Mouse (Mus musculus) frontal cortex, adult 2 months (tissue): ENCODE measurements around the gene Acox1. TPM values are rescaled to one million over a fixed set of nuclear protein-coding genes. Genes with fewer than 3 reads are reported as not detected.

Experiments
- DNase-seq, 2 experiments: peaks; one replicate each; pipeline ENCODE4 v3.0.0; 2022; ENCODE audit warnings: low spot score in 1 of 2; ENCODE audit errors: extremely low spot score in 1 of 2
- polyA plus RNA-seq: library from polyadenylated mRNA; depleted of rRNA; stranded (reverse); fragments of >200 nt; gene quantifications from 2 replicates; pipeline ENCODE4 v1.2.3, GENCODE M21; 2012; rRNA removed

The Acox1 gene
- 119 and 129 TPM in 2 replicates for polyA plus RNA-seq

DNA sequence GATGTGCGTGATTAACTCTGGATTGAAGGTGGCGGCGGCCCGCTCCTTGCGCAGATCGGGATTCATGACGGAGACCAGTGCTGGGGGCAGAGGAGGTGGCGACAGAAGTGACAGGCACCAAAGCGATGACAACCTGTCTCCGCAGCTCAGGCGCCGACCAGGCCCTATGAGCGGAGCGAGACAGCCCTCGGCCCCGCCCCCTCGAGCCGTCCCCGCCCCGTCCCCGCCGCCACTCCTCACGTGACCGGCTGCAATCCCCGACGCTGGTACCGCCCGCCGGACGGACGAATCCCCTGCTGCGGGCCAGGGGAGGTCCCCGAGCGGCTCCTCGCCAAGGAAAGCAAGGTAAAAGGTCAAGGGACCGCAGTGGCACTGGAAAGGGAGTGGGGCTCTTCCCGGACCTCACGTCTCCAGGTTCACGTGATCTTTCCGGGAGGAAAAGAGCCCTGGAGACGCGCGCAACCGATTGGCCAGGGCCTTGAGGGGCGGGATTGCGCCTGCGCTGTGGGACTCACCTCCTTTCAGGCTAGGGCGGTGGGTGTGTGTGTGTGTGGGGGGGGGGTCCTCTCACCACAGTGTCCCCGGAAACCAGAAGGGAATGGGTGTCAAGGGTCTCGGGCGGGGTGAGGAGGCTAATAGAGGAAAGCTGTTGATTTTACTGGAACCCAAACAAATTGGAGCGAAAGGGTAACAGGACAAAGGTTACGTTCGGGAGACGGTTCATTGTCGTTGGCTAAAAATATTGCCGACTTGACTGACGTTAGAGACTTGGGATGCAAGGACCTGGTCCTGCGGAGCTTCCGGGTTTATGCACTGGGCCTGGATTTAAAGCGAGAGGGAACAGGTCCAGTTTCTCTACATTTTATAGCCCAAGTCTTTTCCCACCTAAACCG is at the start of gene Acox1, which contains the start of gene Ten1:
Acox1 (minus strand) TSS at position 407 of the 893 bp plus-strand sequence.
Ten1 (plus strand) TSS at position 217 of the 893 bp plus-strand sequence.
- peak; percentile 89 to 95 for DNase-seq

DNA sequence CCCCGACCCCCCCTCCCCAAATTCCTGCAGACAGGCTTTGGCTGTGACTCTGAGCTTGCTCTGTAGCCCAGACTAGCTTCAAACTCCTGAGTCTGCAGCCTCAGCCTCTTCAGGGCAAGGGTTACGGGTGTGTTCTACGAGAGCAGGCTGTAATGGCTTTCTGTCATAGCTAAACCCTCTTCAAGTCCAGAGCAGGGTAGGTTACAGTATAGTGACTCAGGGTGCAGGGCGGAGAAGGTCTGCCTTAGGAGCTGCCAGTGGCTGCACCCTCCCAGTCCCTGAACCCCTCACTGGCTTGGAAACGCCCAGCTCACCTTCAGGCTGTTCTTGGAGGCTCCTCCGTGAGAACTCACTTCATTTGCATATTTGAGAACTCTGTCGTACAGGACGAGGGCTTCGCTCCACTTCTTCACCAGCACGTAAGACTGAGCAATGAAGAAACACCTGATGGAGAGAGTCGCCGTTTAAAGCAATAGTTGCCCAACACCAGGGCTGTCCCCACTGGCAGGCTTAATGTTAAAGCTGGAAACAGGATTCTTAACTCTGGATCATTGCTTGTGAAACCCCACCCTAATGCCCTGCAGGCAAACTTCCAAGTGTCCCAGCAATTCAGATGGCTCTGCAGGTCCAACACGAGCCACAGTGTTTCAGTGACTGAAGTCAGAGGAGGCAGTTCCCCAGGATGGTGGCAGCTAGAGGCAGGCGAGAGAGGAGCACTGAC is 48.8 kb upstream of the Acox1 start:
- DNase-seq: no peak

DNA sequence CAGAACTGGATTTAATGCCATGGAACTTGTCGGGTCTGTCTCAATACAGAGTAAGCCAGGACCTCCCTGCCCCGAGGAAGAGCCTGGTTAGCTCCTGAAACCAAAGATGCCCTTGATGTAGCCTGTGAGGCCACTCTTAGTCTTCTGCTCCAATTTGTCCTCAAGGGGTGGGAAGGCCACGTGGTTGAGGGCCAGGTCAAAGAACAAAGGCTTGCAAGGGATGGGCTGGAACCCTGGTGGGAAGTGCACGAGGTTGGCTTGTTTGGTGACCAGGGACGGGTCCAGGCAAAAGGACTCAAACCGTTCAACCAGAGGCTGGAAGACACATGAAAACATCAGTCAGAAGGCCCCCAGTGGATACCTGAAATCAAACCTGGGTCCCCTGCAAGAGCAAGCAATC is 46.8 kb upstream of the Acox1 start:
- DNase-seq: no peak

DNA sequence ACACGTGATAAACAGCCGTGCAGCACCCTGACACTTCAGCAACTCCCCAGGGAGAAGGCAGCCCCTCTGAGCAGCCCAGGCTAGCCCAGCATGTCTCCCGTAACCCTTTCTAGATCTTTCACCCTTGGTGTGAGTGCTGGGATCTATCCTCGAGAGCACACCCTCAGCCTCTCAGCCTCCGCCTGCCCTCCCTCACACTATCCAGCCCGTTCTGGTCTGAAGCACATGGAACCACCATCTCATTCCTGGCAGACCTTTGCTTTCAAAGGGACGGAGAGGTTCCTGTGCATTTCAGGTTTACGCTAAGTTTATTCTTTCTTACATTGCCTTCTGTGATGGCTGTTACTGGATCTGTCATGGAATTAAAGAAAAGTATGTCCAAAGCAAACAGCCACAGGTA is 45.7 kb upstream of the Acox1 start:
- DNase-seq: no peak

DNA sequence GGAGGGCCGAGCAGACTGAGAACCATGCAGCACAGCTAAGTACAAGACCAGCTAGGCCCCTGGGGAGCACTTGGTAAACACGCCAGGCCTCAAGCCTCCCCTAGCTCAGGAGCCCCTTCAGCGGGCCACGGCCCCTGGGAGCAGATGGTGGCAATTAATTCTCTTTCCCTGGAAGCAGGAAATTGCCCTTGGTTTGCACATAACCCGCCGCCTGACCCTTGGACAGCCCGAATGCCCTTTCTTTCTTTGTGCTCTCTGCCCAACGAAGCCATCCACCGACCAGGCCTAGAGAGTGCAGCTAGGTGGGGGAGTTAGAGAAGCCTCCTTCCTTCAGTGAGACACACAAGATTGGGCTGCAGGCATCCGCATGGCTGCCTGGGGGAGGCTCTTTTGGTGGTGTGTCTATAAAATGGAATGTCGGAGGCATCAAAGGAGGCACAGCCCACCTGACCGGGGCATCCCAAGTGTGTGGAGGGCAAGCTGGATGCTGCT is 42.9 kb upstream of the Acox1 start:
- no peak for DNase-seq

DNA sequence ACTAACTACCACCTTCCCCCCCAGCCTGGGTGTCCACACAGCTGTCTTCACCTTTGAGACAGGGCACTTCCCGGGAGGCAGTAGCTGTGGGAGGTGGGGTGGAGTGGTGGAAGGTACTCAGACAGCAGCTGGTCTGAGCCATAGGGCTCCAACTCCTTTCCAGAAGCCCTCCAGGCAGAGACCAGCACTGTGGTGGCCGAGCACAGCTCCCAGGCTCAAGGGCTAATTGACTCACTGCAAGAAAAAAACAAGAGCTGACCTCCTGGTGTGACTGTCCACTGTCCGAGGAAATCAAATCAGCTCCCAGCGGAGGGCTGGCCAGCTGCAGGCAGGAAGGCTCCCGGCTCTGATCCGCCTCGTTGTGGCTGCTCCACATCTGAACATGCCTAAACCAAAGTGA is 41.0 kb upstream of the Acox1 start:
- DNase-seq: no peak

DNA sequence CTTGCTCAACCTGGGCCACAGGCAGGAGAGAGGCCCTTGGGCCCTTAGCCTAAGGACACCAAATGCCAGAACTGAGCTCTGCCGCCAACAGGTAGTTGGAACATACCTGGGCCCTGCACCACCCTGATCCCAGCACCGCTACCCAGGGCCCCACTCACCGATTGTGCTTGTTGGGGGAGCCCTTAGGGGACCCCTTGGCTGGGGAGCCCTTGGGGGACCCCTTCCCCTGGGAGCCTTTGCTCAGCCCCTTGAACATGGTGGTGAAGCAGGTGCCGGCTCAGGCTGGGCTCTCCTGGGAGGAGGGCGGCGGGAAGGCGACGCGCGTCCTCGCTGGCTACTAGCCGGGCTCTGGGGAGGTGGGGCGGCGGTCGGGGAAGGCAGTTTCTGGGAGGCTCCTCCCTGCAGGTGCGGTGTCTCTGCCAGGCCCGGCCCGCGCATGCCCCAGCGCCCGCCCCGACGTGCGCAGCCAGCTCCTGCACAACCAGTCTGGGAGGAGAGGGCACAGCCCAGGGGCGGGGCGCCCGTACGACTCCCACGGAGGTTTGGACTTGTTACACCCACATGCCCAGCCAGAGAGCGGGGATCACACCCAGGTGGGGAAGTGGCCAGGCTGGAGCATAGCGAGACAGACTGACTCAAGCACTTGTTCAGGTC is 39.0 kb upstream of the Acox1 start, which contains the start of gene Evpl:
Evpl (minus strand) TSS at position 336 of the 654 bp plus-strand sequence.
- DNase-seq: no peak

DNA sequence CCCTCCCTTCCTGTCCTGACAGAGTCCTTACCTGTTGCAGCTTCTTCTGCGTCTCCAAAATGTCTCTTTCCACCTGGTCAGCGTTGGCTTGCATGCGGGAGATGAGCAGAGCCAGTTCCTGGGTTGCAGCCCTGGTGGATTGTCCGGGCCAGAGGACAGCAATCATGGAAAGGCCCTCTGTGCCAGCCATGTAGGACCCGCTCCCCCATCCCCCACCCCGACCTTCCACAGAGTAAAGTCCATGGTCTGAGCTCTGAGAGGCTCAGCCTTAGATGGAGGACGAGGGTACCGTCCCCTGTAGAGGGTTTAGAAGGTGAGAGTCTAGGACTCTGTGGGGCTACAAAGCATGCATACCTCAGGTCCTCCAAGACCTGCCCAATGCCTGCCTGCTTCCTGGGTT is 36.1 kb upstream of the Acox1 start:
- no peak for DNase-seq

DNA sequence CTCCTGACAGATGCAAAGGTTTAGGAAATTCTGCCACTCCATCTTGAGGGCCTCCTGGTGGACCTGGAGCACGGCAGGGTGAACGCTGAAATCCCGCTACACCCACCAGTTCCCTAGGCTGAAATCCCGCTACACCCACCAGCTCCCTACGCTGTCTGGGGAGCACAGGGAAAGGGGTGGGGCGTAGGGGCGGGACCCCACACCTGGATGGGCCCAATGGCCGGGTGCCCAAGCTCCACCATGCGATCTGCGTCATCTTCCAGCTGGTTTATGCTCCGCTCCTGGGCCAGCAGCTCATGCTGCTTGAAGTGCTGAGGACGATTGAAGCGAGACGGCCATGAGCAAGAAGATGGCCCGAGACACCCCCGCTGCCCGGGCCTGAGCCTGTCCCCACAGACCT is 33.6 kb upstream of the Acox1 start:
- DNase-seq: no peak

DNA sequence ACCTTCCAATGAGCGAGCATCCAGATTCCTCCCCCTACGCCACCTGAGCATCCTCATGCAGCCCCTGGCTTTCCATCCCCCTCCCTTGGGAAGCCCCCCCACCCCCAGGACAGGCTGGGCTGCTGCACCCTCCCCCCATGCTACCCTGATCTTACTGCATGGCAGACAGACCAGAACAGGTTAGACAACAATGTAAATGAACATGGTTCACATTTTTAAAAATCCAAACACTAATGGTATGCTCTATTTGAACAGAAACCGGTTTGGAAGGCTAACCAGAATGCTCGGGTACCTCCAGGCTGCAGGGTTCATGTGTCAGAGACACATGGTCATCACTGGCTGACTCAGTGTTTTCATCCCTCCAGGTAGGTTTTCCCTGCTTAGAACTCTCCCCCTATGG is 29.9 kb upstream of the Acox1 start:
- no peak for DNase-seq

DNA sequence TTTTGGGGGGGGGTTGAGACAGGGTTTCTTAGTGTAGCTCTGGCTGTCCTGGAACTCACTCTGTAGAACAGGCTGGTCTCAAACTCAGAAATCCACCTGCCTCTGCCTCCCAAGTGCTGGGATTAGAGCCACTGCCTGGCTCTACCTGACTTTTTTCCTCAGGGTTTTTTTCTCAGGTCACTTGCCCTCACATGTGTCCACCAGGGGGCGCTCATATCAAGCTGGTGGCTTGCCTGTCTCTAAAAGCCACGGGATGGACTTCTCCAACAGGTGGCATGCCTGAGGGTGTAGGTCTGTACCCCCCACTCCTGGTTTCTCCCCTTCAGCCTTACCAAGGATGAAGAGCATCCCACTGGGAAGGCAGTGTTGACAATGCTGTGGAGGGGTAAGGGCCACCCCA is 27.6 kb upstream of the Acox1 start:
- DNase-seq: peak; percentile 25 to 85

DNA sequence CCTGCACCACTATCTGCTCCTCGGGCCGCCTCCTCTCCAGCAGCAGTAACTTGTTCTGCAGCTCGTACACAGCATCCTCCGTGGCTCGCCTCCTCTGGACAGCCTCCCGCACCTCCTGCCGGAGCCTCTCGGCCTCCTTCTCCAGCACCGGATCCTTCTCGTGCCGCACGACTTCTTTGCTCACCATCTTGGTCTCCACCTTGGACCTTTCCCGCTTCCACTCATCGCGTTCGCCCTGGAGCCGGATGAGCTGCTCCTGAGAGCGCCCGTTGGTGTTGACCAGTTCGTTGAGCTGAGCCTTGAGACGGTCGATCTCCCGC is 23.9 kb upstream of the Acox1 start:
- DNase-seq: no peak

DNA sequence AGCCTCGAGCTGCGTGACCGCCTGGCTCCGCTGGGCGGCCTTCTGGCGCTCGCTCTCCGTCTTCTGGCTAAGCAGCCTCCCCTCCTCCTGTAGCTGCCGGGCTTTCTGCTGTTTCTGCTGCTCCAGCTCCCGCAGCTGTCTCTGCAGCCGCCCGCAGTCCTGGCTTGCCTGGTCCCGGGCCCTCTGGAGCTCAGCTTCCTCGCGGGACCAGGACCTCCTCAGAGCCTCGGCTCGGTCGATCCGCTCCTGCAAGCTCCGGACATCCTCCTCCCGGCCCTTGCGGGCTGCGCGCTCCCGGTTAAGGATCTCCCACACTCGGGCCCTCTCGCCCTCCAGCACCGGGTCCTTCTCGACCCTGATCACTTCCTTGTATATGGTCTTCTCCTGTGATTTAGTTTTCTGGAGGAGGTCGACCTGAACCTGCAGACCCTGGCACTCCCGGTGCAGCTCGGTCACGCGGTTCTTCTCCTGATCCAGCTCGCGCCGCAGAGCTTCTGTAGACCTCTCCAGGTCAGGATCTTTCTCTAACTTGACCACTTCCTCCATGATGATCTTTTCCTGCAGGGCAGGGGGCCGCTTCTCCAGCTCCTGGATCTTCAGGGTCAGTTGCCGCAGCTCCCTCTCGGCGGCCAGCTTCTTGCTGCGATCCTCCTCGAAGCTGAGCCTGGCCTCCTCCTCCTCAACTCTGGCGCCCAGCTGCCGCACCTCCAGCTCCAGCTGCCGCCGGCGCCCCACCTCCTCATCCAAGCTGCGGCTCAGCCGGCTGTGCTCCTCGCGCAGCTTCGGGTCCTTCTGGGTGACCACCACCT is 23.3 kb upstream of the Acox1 start:
- DNase-seq: no peak

DNA sequence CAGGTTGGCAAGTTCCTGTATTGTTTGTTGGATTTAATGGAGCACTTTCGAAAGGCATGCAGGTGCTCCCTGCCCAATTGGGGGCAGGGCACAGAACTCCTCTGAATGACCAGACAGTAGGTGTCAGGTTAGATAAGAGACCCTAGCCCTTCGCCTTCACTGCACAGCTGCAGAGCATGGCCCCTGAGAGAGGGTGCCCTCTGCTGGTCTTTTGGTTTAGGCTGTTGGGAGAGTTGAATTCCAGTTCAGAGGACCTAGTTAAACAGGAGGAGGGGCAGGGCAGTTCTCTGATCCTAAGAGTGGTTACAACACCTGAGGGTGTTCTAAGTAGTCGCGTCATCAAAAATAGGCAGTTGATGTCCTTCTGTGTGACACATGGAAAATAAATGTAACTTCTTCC is 21.0 kb upstream of the Acox1 start:
- peak in 1 of 2 experiments; percentile 67 for DNase-seq

DNA sequence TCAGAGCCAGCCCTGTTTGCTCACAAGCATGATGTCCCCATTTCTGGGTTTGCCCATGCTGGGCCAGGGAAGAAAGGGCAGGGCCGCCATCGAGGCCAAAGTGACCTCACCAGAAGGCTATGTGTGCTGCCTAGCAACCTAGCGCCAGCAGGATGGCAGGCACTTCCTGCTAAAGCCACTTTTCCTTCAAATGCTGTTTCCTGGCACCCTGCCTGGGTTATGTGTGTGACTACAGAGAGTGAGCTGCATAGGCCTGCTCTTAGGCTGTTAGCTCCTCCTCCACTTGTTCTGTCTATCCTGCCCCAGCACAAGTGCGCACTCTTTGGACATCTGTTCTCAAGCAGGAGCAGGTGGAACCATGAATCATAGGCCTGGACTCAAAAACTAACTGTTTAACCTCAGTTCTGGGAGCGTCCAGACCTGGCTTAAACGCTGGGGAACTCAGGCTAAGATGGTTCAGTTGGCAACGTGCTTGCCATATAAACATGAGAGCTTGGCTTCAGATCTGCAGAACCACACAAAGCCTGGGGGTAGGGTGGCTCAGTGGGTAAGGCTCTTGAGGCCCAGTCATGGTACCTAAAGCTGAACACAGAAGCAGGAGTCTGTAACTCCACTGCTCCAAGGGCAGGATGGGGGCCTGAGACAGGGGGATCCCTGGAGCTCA is 20.0 kb upstream of the Acox1 start:
- peak; percentile 79 to 87 for DNase-seq

DNA sequence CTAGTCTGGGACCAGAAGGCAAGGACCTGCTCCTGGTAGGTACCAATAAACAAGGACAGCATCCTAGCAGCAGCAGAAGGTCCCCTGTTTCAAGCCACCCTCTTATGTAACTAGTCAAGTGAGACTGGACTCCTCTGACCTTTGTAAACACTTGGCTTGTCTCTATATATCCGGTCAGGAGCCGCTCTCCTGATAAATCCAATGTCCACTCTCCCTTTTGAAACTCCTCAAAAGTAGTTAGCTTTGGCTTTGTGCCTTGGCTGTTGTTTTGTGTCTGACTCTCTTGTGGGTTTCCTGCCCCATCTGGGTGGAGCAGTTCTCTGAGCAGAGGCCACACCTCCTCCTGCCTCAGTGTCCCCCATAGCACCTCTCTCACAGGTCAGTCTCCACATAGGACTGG is 19.4 kb upstream of the Acox1 start:
- no peak for DNase-seq

DNA sequence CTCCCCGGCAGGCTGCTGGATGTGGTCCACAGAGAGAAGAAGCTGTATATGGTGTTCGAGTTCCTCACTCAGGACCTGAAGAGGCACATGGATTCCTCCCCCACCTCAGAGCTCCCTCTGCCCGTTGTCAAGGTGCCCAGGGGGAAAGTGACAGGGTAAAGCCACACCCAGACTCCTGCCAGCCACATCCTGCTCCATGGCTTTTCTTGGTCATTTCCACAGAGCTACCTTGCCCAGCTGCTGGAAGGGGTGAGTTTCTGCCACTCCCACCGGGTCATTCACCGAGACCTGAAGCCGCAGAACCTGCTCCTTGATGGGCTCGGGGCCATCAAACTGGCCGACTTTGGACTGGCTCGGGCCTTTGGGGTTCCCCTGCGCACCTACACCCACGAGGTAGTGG is 17.7 kb upstream of the Acox1 start:
- DNase-seq: no peak

DNA sequence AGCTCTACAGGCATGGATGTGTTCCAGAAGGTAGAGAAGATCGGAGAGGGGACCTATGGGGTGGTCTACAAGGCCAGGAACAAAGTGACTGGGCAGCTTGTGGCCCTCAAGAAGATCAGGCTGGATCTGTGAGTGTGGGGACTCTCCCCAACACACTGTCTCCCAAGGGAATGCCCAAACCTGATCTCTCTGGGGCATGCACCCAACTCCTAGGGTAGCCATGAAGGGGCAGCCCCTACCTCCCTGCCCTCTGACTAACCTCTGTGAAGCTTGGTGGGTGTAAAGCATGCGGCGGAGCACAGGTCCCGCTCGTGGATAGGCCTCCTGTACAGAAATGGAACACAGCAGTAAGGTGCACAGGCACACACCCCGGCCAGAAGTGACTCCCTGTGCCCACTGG is 17.1 kb upstream of the Acox1 start:
- no peak for DNase-seq

DNA sequence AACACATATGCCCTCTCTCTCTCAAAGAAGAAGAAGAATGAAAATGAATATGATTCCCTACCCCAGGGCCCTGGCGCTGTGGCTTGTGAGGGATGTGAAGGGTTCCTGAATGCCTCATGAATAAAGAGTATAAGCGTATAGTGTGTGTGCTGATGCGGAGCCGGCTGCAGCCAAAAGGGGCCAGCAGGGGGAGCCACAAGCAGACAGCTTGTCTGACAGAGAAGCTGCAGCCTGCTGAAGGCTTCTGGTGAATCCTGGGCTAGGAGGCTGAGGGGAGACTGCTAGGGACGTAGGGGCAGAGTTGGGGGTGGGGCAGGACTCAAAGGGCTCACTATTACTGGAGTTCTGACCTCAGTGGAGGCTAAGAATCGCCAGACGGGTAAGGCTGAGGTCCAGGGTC is 16.3 kb upstream of the Acox1 start:
- DNase-seq: no peak
